Mouse (Mus musculus) heart, adult 9 months (tissue): ENCODE data around the gene Cep295.
"Not testable (repeated sequence)": the region's sequence is repeated elsewhere in the genome, so short reads cannot be mapped to it uniquely, and the experiment has no call there.

ENCODE experiments used
- DNase-seq, 2 experiments: peaks; one replicate each; pipeline ENCODE4 v3.0.0; 2022; ENCODE audit warnings: low spot score in 2 of 2

Cep295 gene

DNA sequence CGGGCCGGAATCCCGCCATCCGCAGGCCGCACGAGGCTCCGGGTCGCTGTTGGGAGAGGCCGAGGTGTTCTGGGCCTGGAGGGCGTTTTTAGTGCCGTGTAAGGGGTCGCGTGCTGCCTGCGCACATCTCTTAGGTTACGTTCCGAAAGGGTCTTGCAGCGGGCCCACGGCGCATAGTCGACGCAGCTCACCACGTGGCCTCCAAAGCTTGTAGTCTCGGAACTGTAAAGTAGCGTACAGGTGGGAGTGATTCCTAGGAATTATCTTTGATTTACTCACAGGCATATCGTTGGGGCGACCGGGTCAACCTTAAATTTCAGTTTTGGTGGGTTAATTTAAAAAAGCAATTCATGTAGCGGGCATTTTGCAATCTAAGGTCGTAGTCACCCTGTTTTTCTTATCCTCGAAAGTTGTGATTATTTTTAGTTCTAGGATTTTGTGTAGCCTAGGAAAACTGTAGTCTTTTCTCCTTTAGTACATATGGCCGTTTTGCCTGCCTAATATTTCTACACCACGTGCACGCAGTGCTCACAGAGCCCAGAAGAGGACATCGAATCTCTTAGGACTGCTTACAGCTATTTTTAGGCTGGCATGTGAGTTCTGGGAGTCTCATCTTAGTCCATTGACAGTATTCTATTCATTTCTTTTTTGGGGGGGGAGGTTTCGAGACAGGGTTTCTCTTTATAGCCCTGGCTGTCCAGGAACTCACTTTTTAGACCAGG lies 51.0 kb downstream of the Cep295 start, which contains the start of gene 4931406C07Rik:
Gene 4931406C07Rik, minus strand, starts transcription at position 51 of the 722 bp plus-strand sequence.
- DNase-seq: peak in 1 of 2 experiments; percentile 13

DNA sequence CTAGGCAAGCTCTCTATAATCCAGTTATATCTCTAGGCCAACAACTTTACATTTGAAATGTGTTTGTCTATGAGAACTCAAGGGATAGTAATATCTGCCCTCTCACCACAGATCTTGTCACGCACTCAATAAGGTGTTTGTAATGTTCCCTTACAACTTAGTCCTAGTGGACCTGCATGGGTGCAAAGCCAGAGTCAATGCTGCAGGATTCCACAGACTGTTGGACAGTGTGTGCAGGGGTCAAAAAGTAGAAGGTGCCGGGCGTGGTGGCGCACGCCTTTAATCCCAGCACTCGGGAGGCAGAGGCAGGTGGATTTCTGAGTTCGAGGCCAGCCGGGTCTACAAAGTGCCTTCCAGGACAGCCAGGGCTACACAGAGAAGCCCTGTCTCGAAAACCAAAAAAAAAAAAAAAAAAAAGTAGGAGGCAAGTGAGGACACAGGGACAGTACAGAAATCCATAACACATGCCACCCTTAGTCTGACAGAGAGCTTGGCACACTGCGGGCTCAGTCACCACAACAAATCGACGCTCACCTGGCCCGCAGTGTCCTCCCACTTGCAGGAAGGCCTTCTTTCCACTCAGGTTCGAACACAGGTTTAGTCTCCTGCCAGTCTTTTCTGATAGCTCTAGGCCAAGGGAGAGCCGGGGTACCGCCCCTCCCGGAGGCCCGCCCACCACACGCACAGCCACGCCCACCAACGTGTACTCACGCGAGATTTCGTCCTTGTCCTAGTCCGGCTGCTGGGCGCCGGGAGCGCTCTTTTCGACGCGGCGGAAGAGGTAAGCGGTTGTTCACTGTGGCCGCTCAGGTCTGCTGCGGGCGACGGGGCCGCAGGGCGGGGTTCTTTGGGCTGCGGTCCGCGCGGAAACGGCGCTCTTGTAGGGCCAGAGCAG lies 51.8 kb downstream of the Cep295 start, which contains the start of gene Taf1d:
Gene Taf1d, plus strand, starts transcription at position 712 of the 895 bp plus-strand sequence.
- DNase-seq: peak; percentile 94 to 97

DNA sequence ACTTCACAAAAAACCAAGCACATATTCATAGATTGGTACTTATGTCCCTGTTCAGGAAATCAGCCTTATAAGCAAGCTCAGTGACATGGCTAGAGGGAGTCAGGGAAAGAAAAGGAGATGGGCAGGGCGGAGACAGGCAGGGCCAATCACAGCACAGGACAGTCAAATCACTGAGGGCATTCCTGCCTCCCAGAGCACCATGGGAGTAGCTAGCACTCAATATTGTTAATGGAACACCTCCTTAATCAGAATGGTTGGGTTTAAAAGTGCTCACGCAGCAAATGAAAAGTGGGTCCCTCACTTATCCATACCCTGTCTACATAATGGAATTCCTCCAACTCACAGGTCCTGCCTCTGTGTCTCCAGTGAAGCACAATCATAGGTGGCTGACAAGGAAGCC lies 54.7 kb downstream of the Cep295 start:
- no peak for DNase-seq

DNA sequence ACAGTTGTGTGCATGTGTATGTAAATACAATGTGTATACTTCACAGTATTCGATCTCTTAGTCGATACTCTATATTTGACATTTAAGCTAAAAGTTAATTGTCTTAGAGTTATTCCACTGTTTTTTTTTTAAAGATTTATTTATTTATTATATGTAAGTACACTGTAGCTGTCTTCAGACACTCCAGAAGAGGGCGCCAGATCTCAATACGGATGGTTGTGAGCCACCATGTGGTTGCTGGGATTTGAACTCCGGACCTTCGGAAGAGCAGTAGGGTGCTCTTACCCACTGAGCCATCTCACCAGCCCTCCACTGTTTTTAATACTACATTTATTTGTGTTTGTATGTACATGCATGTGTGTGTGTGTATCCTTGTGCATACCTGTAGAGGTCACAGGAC lies 55.6 kb downstream of the Cep295 start:
- DNase-seq: not testable (repeated sequence)

DNA sequence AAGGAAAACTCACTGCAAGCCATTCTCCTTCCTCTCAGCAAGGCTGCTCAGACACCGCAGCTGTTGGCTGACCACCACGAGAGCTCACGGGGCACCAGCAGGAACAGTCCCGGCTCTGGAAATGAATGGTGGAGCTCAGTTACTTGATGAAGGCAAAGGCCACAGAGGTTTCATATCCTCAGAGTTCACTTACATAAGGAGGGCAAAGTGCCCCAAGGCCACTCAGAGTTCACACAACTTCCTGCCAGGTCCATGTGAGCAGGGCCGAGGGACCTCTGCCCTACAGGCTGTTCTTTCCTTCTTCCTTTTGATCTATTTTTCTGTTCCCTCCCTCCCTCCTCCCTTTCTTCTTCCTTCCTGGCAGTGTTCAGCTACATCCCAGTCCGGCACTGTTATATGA lies 56.2 kb downstream of the Cep295 start:
- peak; percentile 22 to 52 for DNase-seq

DNA sequence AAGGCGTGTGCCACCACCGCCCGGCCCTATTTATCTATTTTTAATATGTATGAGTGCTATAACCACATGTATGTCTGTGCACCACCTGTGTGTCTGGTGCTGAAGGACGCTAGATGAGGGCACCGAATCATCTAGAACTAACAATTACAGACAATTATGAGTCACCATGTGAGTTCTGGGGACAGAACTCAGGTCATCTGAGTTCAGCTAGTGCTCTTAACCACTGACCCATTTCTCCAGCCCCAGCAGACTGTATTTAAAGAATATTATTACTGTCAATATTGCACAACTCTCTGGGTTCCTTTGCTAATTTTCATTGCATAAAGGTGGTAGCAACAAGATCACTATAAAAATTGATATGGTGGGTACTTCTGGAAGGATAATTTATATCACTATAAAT lies 57.5 kb downstream of the Cep295 start:
- no peak for DNase-seq

DNA sequence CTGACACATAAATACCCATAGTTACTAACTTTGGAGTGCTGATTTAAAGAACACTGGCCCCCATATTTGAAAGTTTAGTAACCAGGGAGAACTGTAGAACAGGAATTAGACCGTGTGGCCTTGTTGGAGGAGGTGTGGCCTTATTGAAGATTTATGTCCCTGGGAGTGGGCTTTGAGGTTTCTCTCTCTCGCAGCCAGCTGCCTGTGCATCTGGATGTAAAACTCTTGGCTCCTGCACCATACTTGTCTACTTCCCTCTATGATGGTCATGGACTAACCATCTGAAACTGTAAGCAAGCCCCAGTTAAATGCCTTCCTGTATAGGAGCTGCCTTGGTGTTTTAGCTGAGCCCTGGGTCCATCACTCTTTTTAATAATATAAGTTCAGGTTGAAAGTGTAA lies 59.1 kb downstream of the Cep295 start:
- DNase-seq: no peak

DNA sequence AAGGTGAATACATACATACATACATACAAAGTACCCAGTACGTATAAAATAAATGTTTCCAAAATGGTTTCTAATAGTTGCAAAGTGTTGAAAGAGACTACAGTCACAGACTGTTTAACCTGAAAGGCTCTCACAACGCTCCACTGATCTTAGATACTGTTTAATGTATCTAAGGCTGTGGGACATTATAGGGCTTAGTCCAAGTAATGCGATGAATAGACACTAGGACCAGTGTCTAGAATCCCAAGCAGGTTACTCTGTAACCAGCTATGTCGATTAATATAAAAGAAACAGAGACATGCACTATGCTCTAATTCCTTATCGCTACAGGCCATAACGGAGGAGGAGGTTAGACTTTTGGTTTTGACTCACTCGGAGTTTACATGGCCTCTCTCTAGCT lies 60.5 kb downstream of the Cep295 start:
- no peak for DNase-seq

DNA sequence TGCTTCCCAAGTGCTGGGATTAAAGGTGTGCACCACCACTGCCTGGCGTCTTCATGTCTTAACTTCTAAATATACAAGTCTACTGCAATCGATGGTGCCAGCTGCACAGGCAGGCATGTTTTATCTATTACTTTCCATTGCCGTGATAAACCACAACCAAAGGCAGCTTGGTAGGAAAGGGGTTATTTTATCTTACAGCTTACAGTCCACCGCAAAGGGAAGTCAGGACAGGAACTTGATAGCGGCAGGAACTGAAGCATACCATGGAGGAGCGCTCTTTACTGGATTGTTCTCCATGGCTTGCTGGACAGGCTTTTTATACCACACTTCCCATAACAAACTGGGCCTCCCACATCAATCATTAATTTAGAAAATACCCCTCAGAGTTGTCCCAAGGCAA lies 68.3 kb downstream of the Cep295 start:
- DNase-seq: no peak

DNA sequence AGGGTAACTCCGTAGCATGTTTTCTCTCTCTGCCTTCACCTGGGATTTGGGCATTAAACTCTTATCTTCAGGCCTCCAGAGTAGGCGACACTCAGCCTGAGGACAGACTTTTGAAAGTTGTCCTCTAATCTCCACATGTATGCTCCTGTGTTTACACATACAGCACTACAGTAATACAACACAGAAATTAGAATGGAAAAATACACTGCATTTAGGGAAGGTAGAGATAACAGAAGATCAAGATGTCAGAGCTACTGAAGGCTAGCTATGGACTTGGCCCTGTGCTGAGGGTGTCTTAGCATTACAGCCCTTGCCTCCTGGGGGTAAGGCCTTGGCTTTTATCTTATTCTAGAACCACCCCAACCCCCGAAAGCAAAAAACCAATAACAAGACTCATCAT lies 69.2 kb downstream of the Cep295 start:
- no peak for DNase-seq

DNA sequence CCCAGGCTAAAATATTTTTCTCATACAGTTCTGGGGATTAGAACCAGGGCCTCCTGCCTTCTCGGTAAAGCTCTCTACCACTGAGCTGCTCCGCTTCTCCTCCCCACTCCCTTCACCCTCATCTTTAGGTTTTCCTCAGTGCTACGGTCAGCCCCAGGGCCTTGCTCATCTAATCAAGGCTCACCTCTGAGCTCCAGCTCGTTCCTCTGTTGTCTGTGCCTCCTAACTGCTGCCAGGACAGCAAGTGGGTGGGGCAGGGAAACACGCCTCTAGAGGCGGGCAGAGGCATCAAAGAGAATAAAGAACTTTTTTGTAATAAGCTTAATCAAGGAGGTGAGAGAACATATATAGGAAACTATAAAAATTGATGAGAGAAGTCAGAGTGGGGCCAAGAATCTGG lies 69.7 kb downstream of the Cep295 start:
- DNase-seq: no peak

DNA sequence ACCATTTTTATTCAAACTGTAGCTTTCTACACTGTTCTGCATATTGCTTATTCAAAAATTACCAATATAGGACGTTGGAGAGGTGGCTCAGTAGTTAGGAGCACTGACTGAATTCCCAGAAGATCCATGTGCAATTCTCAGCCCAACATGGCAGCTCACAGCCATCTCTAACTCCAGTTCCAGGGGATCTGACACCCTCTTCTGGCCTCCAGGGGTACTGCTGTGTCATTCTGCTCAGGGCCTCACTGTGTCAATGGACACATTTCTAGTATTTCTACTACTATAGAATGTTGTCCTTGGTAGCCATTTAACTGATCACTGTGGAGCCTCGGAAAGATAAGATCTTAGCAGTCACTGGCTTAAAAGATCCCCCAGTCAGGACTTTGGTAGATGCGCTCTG lies 72.1 kb downstream of the Cep295 start:
- no peak for DNase-seq

DNA sequence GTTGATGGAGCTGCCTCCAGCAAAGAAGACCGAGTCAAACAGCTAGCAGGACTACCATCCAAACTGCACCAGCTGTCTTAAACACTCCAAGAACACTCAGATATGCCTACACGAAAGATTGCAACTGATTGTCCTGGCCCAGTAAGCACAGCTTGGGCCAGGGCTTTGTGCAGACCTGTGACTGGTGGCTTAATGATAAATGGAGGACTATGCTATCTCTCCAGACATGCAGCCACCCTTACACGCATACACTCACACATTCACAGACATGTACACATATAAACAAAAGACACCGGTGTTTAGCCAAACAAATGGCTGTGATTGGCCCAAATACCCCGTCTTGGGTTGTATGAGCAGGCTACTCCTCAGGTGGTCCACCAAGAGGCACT lies 77.1 kb downstream of the Cep295 start:
- DNase-seq: no peak

DNA sequence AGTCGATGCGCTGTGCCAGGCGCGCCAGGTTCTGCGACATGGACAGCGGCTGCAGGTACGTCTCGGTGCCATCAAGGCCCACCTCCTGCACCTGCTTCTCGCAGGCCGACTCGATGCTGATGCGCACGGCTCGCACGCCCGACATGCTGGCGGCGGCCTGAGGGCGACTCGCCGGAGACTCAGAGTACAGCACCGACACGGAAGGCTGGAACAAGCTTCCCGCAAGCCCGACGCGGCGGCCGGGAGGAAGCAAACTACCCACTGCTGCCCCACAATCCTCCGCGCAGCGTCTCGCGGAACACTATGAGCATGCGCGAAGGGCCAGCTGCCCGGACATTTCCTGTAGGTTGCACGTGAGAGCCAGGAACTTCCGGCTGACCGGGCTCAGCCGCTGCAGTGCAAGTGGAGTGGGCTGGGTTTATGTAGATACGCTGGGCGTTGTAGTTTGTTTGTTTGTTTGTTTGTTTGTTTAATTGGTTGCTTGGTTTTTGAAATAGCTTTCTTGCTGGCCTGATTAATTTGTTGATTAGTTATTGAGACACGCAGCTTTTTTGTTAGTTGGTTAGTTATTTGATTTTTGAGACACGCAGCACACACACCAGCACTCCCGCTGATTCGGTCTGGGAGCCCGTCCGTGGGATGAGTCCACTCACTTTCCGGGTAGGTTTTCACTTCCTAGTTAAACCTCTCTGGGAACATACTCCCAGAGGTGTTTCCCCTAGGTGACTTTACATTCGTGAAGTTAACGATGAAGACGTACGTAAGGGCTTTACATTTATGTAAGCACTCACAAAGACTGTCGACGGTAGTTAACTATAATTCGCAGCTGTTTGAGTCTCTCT lies 77.7 kb downstream of the Cep295 start, which contains the start of gene Med17:
Gene Med17, minus strand, starts transcription at position 283 of the 842 bp plus-strand sequence.
- DNase-seq: peak; percentile 92 to 93

DNA sequence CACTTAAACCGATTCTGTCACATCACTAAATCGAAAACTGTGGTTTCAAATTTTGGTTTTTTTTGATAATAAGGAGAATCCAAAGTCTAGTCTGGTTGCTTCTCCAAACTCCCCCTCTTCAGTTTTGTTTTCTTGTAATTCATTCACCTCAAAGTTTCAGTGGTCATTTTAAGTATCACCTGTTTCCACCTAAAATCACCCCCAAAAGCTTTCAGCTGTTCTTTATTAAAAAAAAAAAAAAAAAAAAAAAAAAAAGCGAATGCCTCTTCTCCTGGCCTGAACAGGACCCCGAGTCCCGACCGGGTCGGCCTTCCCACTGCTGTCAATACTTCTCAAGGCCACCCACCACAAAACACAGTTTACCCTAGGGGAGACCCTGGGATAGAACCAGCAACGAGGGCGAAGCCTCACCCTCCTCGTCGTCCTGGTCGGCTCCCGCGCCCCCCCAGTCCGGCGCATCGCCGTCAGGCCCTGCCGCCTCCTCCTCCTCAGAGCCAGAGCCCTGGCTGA lies 78.4 kb downstream of the Cep295 start:
- no peak for DNase-seq

DNA sequence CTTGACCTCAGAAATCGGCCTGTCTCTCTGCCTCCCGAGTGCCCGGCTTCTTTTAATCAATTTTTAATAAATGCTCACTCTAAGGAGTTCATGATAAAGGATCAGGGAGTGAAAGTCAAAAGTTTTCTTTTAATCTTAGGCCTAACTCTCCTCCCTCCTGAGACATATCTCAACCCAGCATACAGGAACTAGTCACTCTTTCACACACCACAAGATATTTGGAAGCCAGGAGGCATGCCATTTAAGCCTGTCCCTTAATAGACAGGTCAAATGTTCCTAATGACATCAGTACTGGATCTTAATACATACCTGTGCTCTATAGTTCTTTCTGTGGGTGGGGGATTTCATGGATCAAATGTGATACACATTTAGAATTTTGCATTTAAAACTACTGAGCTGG lies 79.2 kb downstream of the Cep295 start:
- no peak for DNase-seq

DNA sequence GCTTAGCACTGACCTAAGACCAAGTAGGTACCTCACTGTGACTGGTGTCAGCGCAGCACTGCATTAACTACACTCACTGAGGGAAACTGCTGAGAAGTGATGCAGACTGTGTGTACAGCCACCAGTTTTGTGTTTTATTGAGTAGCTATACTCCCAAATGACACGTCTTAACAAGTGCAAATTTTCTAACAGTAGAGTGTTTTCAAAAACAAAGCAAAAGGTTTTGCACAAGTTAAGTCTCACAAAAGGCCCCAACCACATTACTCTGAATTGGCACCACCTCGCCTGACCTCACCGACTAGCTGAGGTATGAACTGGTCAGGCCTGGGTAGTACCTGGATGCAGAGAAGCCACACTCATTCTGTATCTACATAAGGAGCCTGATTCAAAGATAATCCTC lies 80.7 kb downstream of the Cep295 start:
- no peak for DNase-seq

DNA sequence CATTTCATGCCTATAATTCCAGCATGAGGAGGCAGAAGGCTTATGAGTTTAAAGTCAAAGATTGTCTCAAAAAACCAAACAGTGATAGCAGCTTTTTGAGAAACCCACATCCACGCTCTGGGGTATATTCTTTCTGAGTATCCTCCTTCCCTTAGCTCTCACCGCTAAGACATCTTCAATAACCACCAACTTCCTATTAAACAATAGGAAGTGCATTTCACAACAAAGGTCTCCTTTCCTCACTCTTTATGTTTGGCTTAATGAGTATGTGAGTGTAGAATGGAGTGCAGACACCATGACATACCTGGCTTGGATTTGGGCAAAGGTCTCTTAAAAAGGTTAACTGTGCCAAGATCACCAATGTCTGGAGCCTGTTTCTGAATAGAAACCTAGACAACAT lies 83.6 kb downstream of the Cep295 start:
- no peak for DNase-seq
